Mouse (Mus musculus): ENCODE results near the gene Def6.
A peak's percentile ranks its signal among the peaks of the same experiment; 100 is the strongest.

Gene Def6

GRCm38 (mm10) chr17:28207591-28208313, at the start of gene Def6:
Gene Def6 (plus strand): TSS chr17:28207778.
- no peak for DNase-seq (ENCODE audit: low spot score)

- DNase-seq (ENCODE audit: low spot score) = no peak
These were observed 47.2 kb upstream of the Def6 start for GRCm38 (mm10) chr17:28160361-28160760.

- no peak for DNase-seq (ENCODE audit: low spot score)
These were observed 46.2 kb upstream of the Def6 start for GRCm38 (mm10) chr17:28161310-28161881.

- DNase-seq (ENCODE audit: low spot score) = peak; percentile 83
These were observed 43.9 kb upstream of the Def6 start for GRCm38 (mm10) chr17:28163666-28164065.

- peak; percentile 80 for DNase-seq (ENCODE audit: low spot score)
These were observed 36.9 kb upstream of the Def6 start for GRCm38 (mm10) chr17:28170460-28171305.

- DNase-seq (ENCODE audit: low spot score) = no peak
These were observed 34.9 kb upstream of the Def6 start for GRCm38 (mm10) chr17:28172690-28173089.

GRCm38 (mm10) chr17:28176775-28177539, 30.6 kb upstream of the Def6 start, which contains the start of gene Zfp523:
Gene Zfp523 (plus strand): TSS chr17:28177129.
- DNase-seq (ENCODE audit: low spot score) = peak; percentile 88

GRCm38 (mm10) chr17:28177540-28178046, 30.0 kb upstream of the Def6 start:
- DNase-seq (ENCODE audit: low spot score) = peak; percentile 44

- no peak for DNase-seq (ENCODE audit: low spot score)
These were observed 27.2 kb upstream of the Def6 start for GRCm38 (mm10) chr17:28180331-28180730.

- DNase-seq (ENCODE audit: low spot score) = no peak
These were observed 26.6 kb upstream of the Def6 start for GRCm38 (mm10) chr17:28180783-28181544.

GRCm38 (mm10) chr17:28184971-28185638, 22.5 kb upstream of the Def6 start:
- DNase-seq (ENCODE audit: low spot score) = no peak

GRCm38 (mm10) chr17:28188313-28188712, 19.3 kb upstream of the Def6 start:
- DNase-seq (ENCODE audit: low spot score) = no peak

GRCm38 (mm10) chr17:28192754-28193153, 14.8 kb upstream of the Def6 start:
- no peak for DNase-seq (ENCODE audit: low spot score)

- no peak for DNase-seq (ENCODE audit: low spot score)
These were observed 14.0 kb upstream of the Def6 start for GRCm38 (mm10) chr17:28193559-28193958.

GRCm38 (mm10) chr17:28195033-28195432, 12.5 kb upstream of the Def6 start:
- no peak for DNase-seq (ENCODE audit: low spot score)

- no peak for DNase-seq (ENCODE audit: low spot score)
These were observed 9.9 kb upstream of the Def6 start for GRCm38 (mm10) chr17:28197646-28198045.

- no peak for DNase-seq (ENCODE audit: low spot score)
These were observed 5.6 kb upstream of the Def6 start for GRCm38 (mm10) chr17:28201982-28202381.

GRCm38 (mm10) chr17:28204052-28204720, 3.4 kb upstream of the Def6 start:
- peak; percentile 46 for DNase-seq (ENCODE audit: low spot score)

GRCm38 (mm10) chr17:28205443-28205842, 2.1 kb upstream of the Def6 start:
- no peak for DNase-seq (ENCODE audit: low spot score)

GRCm38 (mm10) chr17:28207092-28207491, 486 bp upstream of the Def6 start:
- DNase-seq (ENCODE audit: low spot score) = no peak
